Mouse (Mus musculus) limb, embryonic 15.5 days (tissue): ENCODE results near the gene Klhl31. TPM values are rescaled to one million over a fixed set of nuclear protein-coding genes. Genes with fewer than 3 reads are reported as not detected.

Experiments
- ATAC-seq: fragments of 200-750 bp; cut with Nextera tagmentation; 2 replicates; pipeline ENCODE4 v1.8.0; 2017; ENCODE audit warnings: low read depth, moderate TSS enrichment; ENCODE audit not compliant: insufficient number of reproducible peaks, low FRiP score, low TSS enrichment
- H3K27ac ChIP-seq: fragments of 300-500 bp; sonication (generic); 2 replicates; pipeline ENCODE4 v1.5.1; 2015; ENCODE audit warnings: moderate library complexity, mild to moderate bottlenecking, inconsistent platforms
- H3K27me3 ChIP-seq: fragments of 300-500 bp; sonication (generic); 2 replicates; pipeline ENCODE4 v1.6.1; 2015; ENCODE audit warnings: inconsistent platforms
- H3K36me3 ChIP-seq: fragments of 300-500 bp; sonication (generic); 2 replicates; pipeline ENCODE4 v1.6.1; 2015; ENCODE audit warnings: inconsistent platforms
- H3K4me1 ChIP-seq: fragments of 300-500 bp; sonication (generic); 2 replicates; pipeline ENCODE4 v1.6.1; 2015; ENCODE audit warnings: inconsistent platforms
- H3K4me2 ChIP-seq: fragments of 300-500 bp; sonication (generic); 2 replicates; pipeline ENCODE4 v1.6.1; 2015; ENCODE audit warnings: mild to moderate bottlenecking, inconsistent platforms
- H3K4me3 ChIP-seq: fragments of 300-500 bp; sonication (generic); 2 replicates; pipeline ENCODE4 v1.5.1; 2015; ENCODE audit warnings: mild to moderate bottlenecking, inconsistent platforms
- H3K9ac ChIP-seq: fragments of 300-500 bp; sonication (generic); 2 replicates; pipeline ENCODE4 v1.6.1; 2015; ENCODE audit warnings: inconsistent platforms
- H3K9me3 ChIP-seq: fragments of 300-500 bp; sonication (generic); 2 replicates; pipeline ENCODE4 v1.6.1; 2016; ENCODE audit warnings: inconsistent platforms
- WGBS: fragments of 180-500 bp; shearing (Covaris S2); methylation state at CpG from one replicate; pipeline ENCODE4 v1.1.7; 2015; 5-methylcytosine and 5-hydroxymethylcytosine counted together
- polyA plus RNA-seq: library from polyadenylated mRNA; unstranded; fragments of >200 nt; fragmentation: Nextera tagmentation; extraction: Ambion mirVana; gene quantifications from 2 replicates; pipeline ENCODE4 v1.2.1, GENCODE M21; 2015

Klhl31 gene
- polyA plus RNA-seq, 1 experiment from 2014 or later = 10.3 TPM

GRCm38 (mm10) chr9:77629708-77630107 lies 6.6 kb upstream of the Klhl31 start:
- ATAC-seq = no peak

GRCm38 (mm10) chr9:77630764-77631163 lies 5.5 kb upstream of the Klhl31 start:
- Histone ChIP-seq H3K36me3 (no peaks in the 10 kb centered on the region), H3K9me3 (no peaks in the 10 kb centered on the region), H3K27me3 (no peaks in the 10 kb centered on the region), H3K4me3 (no peak overlapping the region), H3K4me2 (no peak overlapping the region), H3K27ac (no peak overlapping the region), H3K4me1 (no peaks in the 10 kb centered on the region), H3K9ac (no peak overlapping the region)
- ATAC-seq = no peak
- 82% methylated on average over 7 of the region's 7 CpGs for WGBS

More at GRCm38 (mm10) chr9:77629708-77630107, 6.6 kb upstream of the Klhl31 start:
- Histone ChIP-seq H3K36me3 (no peaks in the 10 kb centered on the region), H3K9ac (no peak overlapping the region), H3K27me3 (no peaks in the 10 kb centered on the region), H3K4me3 (no peak overlapping the region), H3K4me2 (no peak overlapping the region), H3K9me3 (no peaks in the 10 kb centered on the region), H3K4me1 (no peaks in the 10 kb centered on the region), H3K27ac (no peak overlapping the region)
- WGBS = 53% methylated on average over 5 of the region's 5 CpGs

GRCm38 (mm10) chr9:77632432-77632831 lies 3.9 kb upstream of the Klhl31 start:
- Histone ChIP-seq H3K27ac (no peak overlapping the region), H3K4me3 (no peak overlapping the region), H3K9me3 (no peaks in the 10 kb centered on the region), H3K4me1 (no peaks in the 10 kb centered on the region), H3K27me3 (no peaks in the 10 kb centered on the region), H3K4me2 (no peak overlapping the region), H3K36me3 (no peaks in the 10 kb centered on the region), H3K9ac (no peak overlapping the region)
- ATAC-seq = no peak
- 77% methylated on average over 3 of the region's 3 CpGs for WGBS

- H3K27ac ChIP-seq = peak overlapping the region; percentile 35; the same call in 1 of the 2 replicates
- H3K4me2 ChIP-seq = no peak overlapping the region
- no peaks in the 10 kb centered on the region for H3K9me3 ChIP-seq
- no peaks in the 10 kb centered on the region for H3K4me1 ChIP-seq
- ATAC-seq = no peak
- 82% methylated on average over 5 of the region's 5 CpGs for WGBS
- H3K27me3 ChIP-seq = no peaks in the 10 kb centered on the region
- no peak overlapping the region for H3K4me3 ChIP-seq
- H3K9ac ChIP-seq = no peak overlapping the region
- H3K36me3 ChIP-seq = no peaks in the 10 kb centered on the region
These were observed 297 bp upstream of the Klhl31 start for GRCm38 (mm10) chr9:77636003-77636402.

GRCm38 (mm10) chr9:77637357-77637756 lies 1.1 kb downstream of the Klhl31 start:
- Histone ChIP-seq H3K9me3 (no peaks in the 10 kb centered on the region), H3K4me1 (no peaks in the 10 kb centered on the region), H3K27me3 (no peaks in the 10 kb centered on the region), H3K4me3 (no peak overlapping the region), H3K36me3 (no peaks in the 10 kb centered on the region), H3K4me2 (no peak overlapping the region), H3K27ac (no peak overlapping the region), H3K9ac (no peak overlapping the region)
- 65% methylated on average over 10 of the region's 10 CpGs for WGBS
- no peak for ATAC-seq

GRCm38 (mm10) chr9:77645176-77645575 lies 8.9 kb downstream of the Klhl31 start:
- H3K4me3 ChIP-seq = no peak overlapping the region
- WGBS = 70% methylated on average over 2 of the region's 2 CpGs
- H3K36me3 ChIP-seq = no peaks in the 10 kb centered on the region
- no peak overlapping the region for H3K4me2 ChIP-seq
- no peak overlapping the region for H3K9ac ChIP-seq
- H3K9me3 ChIP-seq = no peaks in the 10 kb centered on the region
- H3K4me1 ChIP-seq = no peaks in the 10 kb centered on the region
- H3K27me3 ChIP-seq = no peaks in the 10 kb centered on the region
- ATAC-seq = no peak
- H3K27ac ChIP-seq = no peak overlapping the region

GRCm38 (mm10) chr9:77651847-77652246 lies 15.5 kb downstream of the Klhl31 start:
- peaks cover 8% of the 10 kb centered on the region for H3K27me3 ChIP-seq
- peaks cover 10% of the 10 kb centered on the region for H3K4me1 ChIP-seq
- 54% methylated on average over 7 of the region's 7 CpGs for WGBS
- no peaks in the 10 kb centered on the region for H3K9me3 ChIP-seq
- no peak overlapping the region for H3K9ac ChIP-seq
- no peaks in the 10 kb centered on the region for H3K36me3 ChIP-seq
- no peak overlapping the region for H3K4me3 ChIP-seq
- no peak overlapping the region for H3K27ac ChIP-seq
- no peak overlapping the region for H3K4me2 ChIP-seq
- no peak for ATAC-seq

- Histone ChIP-seq H3K9ac (no peak overlapping the region), H3K4me3 (no peak overlapping the region), H3K36me3 (no peaks in the 10 kb centered on the region), H3K4me1 (peaks cover 10% of the 10 kb centered on the region), H3K4me2 (no peak overlapping the region), H3K27ac (no peak overlapping the region), H3K27me3 (peaks cover 8% of the 10 kb centered on the region), H3K9me3 (no peaks in the 10 kb centered on the region)
- WGBS = 82% methylated on average over 3 of the region's 3 CpGs
- ATAC-seq = no peak
These were observed 17.6 kb downstream of the Klhl31 start for GRCm38 (mm10) chr9:77653907-77654306.

GRCm38 (mm10) chr9:77655181-77655934 lies 19.1 kb downstream of the Klhl31 start:
- Histone ChIP-seq H3K9me3 (no peaks in the 10 kb centered on the region), H3K27me3 (peaks cover 8% of the 10 kb centered on the region), H3K27ac (no peak overlapping the region), H3K4me2 (peak overlapping the region; percentile 100), H3K9ac (peak overlapping the region; percentile 44), H3K36me3 (no peaks in the 10 kb centered on the region), H3K4me1 (peaks cover 10% of the 10 kb centered on the region), H3K4me3 (peak overlapping the region; percentile 58)
- ATAC-seq = no peak
- under 1% methylated on average over 84 of the region's 85 CpGs for WGBS

- no peak overlapping the region for H3K9ac ChIP-seq
- H3K27ac ChIP-seq = no peak overlapping the region
- H3K27me3 ChIP-seq = peaks cover 8% of the 10 kb centered on the region
- H3K36me3 ChIP-seq = no peaks in the 10 kb centered on the region
- peak overlapping the region; percentile 58 for H3K4me3 ChIP-seq
- WGBS = 0% methylated on average over 7 of the region's 7 CpGs
- no peak for ATAC-seq
- H3K9me3 ChIP-seq = no peaks in the 10 kb centered on the region
- peak overlapping the region; percentile 100 for H3K4me2 ChIP-seq
- H3K4me1 ChIP-seq = peaks cover 10% of the 10 kb centered on the region
These were observed 19.6 kb downstream of the Klhl31 start for GRCm38 (mm10) chr9:77655935-77656288.

- Histone ChIP-seq H3K36me3 (no peaks in the 10 kb centered on the region), H3K9me3 (no peaks in the 10 kb centered on the region), H3K4me3 (no peak overlapping the region), H3K4me1 (0 out of 2 replicates have a peak, but pooled peaks cover 3% of the 10 kb centered on the region), H3K27me3 (no peaks in the 10 kb centered on the region), H3K4me2 (no peak overlapping the region), H3K9ac (no peak overlapping the region), H3K27ac (no peak overlapping the region)
- no peak for ATAC-seq
- 59% methylated on average over 3 of the region's 3 CpGs for WGBS
These were observed 26.6 kb downstream of the Klhl31 start for GRCm38 (mm10) chr9:77662917-77663316.

- Histone ChIP-seq H3K27me3 (no peaks in the 10 kb centered on the region), H3K9ac (no peak overlapping the region), H3K9me3 (no peaks in the 10 kb centered on the region), H3K4me1 (no peaks in the 10 kb centered on the region), H3K27ac (no peak overlapping the region), H3K4me2 (no peak overlapping the region), H3K36me3 (no peaks in the 10 kb centered on the region), H3K4me3 (no peak overlapping the region)
- 75% methylated on average over 6 of the region's 6 CpGs for WGBS
- no peak for ATAC-seq
These were observed 33.8 kb downstream of the Klhl31 start for GRCm38 (mm10) chr9:77670095-77670494.

- ATAC-seq = no peak
- H3K9me3 ChIP-seq = no peaks in the 10 kb centered on the region
- H3K27me3 ChIP-seq = no peaks in the 10 kb centered on the region
- no peak overlapping the region for H3K9ac ChIP-seq
- no peaks in the 10 kb centered on the region for H3K4me1 ChIP-seq
- WGBS = 89% methylated on average over 5 of the region's 5 CpGs
- H3K4me3 ChIP-seq = no peak overlapping the region
- no peak overlapping the region for H3K27ac ChIP-seq
- no peak overlapping the region for H3K4me2 ChIP-seq
- H3K36me3 ChIP-seq = no peaks in the 10 kb centered on the region
These were observed 34.7 kb downstream of the Klhl31 start for GRCm38 (mm10) chr9:77671004-77671403.
